Comparison of ENCODE assay signal across 8 mouse cellular contexts in the genomic region with DNA sequence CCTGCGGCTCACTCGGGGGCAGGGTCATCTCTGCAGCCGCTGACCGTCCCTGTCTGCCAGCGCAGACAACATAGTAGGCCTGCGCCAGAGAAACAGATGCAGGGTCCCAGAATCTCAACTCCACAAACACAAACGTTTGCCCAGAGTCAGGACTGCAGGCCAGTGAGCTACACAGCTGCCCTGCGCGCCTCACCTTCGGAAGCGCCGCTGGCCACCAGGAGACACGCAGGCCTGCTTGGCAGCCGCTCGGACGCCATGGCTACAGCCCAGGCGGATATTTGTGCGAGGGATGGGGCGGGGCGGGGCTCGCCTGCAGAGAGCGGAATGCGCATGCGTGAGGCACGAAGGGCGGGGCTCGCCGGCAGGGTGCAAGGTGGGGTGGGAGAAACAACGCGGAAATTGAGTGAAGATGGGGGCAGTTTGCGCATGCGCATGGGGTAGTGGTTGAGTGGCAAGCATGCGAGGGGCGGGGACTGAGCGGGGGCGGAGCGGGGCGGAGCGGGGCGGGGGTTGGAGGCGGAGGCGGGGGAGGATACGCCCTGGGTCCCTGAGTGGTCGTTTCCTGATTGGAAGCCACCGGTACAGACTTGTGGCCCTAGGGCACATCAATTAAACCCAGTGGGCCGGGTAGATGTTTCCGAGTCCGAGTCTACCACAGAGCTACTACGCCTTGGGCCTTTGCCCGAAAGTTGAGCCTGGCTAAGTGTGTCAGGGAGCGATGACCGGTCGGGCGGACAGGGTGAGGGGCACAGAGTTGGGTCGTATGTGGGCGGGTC. TPM values are rescaled to one million over a fixed set of nuclear protein-coding genes. Genes with fewer than 3 reads are reported as not detected.
DNase-seq lines count a peak whose midpoint lies in the region; ATAC-seq lines count a peak whose summit lies in the region.

A gene (minus strand): TSS at position 328 of the 776 bp plus-strand sequence.

- no peaks in the 10 kb centered on the region for H3K27me3 ChIP-seq in hindbrain, embryonic 11.5 days (ENCODE audit: control insufficient read depth, insufficient read depth, low read length)

- no peaks in the 10 kb centered on the region for H3K9me3 ChIP-seq in hindbrain, embryonic 11.5 days (ENCODE audit: control insufficient read depth, low read length)

- peak; percentile 99 for DNase-seq in MN1 (ENCODE audit: low spot score)
- DNase-seq in cerebellum, adult 9-10 months = peak; percentile 98
- DNase-seq in frontal cortex, adult 2 months (ENCODE audit: extremely low spot score in 1 of 2, low spot score in 1 of 2) = peak; percentile 96 to 99
- DNase-seq in hindbrain, embryonic 11.5 days (ENCODE audit: low spot score) = peak; percentile 100
- peak; percentile 100 for DNase-seq in layer of hippocampus, postnatal 10 days (ENCODE audit: low spot score in 2 of 2)
- peak; percentile 100 for DNase-seq in lung, postnatal 10 days
- DNase-seq in ovary, postnatal 36 days (ENCODE audit: low spot score) = peak; percentile 100
- DNase-seq in thymus, postnatal 25 days = peak; percentile 99

- H3K4me3 ChIP-seq in hindbrain, embryonic 11.5 days (ENCODE audit: low read depth, low read length) = peak within 1 kb of the TSS; percentile 76

- no peaks in the 10 kb centered on the region for H3K4me1 ChIP-seq in hindbrain, embryonic 11.5 days (replicated peaks; ENCODE audit: control insufficient read depth, insufficient read depth, low read length)

- under 1% methylated on average over 51 of the region's 56 CpGs for WGBS in hindbrain, embryonic 11.5 days

- H3K27ac ChIP-seq in hindbrain, embryonic 11.5 days (ENCODE audit: low read depth, low read length) = peak within 1 kb of the TSS; percentile 78

- peak within 1 kb of the TSS; percentile 79 for H3K4me2 ChIP-seq in hindbrain, embryonic 11.5 days (replicated peaks; ENCODE audit: low read depth, low read length)

- no peaks in the 10 kb centered on the region for H3K36me3 ChIP-seq in hindbrain, embryonic 11.5 days (ENCODE audit: control insufficient read depth, insufficient read depth, low read length)

- ATAC-seq in hindbrain, embryonic 11.5 days (ENCODE audit: low FRiP score) = peak; percentile 90

- H3K9ac ChIP-seq in hindbrain, embryonic 11.5 days (ENCODE audit: low read depth, low read length) = peak within 1 kb of the TSS; percentile 83

RNA-seq across cellular contexts. Expression of the gene that starts here (rescaled TPM):
- 49.9 and 55.6 TPM in 2 replicates for polyA plus RNA-seq in frontal cortex, adult 2 months (2012; rRNA removed)
- 43.3 and 48.1 TPM in 2 replicates for polyA plus RNA-seq in hindbrain, embryonic 11.5 days (2014; fragmentation: Nextera tagmentation; extraction: Ambion mirVana)
- total RNA-seq in layer of hippocampus, postnatal 10 days (2021) = 10 to 100 TPM; 34.4 to 39.3 TPM

Comparison
In these comparisons a context has a peak if more than half of its experiments do, and no peak if none do; other contexts are left out.
1. Peak in every context shown above with its lines: DNase-seq, ATAC-seq, H3K4me3 ChIP-seq and H3K27ac ChIP-seq.